Comparison of ENCODE assay signal across 7 mouse cellular contexts in genomic region chr9:121997010-121997409, GRCm38 (mm10). TPM values are rescaled to one million over a fixed set of nuclear protein-coding genes. Genes with fewer than 3 reads are reported as not detected.
DNase-seq lines count a peak whose midpoint lies in the region; ATAC-seq lines count a peak whose summit lies in the region.

Pomgnt2 (minus strand) TSS chr9:121997110.

- peak within 1 kb of the TSS; percentile 95 for H3K4me2 ChIP-seq in lung, embryonic 16.5 days (ENCODE audit: low read depth, low read length)
- peak within 1 kb of the TSS; percentile 79; the same call in 1 of the 2 replicates for H3K4me2 ChIP-seq in forebrain, embryonic 12.5 days
- H3K4me2 ChIP-seq in intestine, embryonic 15.5 days (replicated peaks): peak within 1 kb of the TSS; percentile 96
- H3K4me2 ChIP-seq in midbrain, embryonic 14.5 days (ENCODE audit: low read length): no peak within 1 kb of the TSS; the same call in 1 of the 2 replicates

- ATAC-seq in lung, embryonic 16.5 days (ENCODE audit: low read depth): no peak
- no peak for ATAC-seq in forebrain, embryonic 12.5 days (ENCODE audit: low FRiP score)
- no peak for ATAC-seq in intestine, embryonic 15.5 days
- no peak for ATAC-seq in midbrain, embryonic 14.5 days (ENCODE audit: low FRiP score, low TSS enrichment)
- no peak for ATAC-seq in monocyte, adult 5-6 weeks (replicated peaks; ENCODE audit: insufficient number of reproducible peaks, low FRiP score, low TSS enrichment, poor library complexity, severe bottlenecking)

- no peak within 1 kb of the TSS for H3K9ac ChIP-seq in lung, embryonic 16.5 days (ENCODE audit: low read length)
- no peak within 1 kb of the TSS for H3K9ac ChIP-seq in forebrain, embryonic 12.5 days
- no peak within 1 kb of the TSS for H3K9ac ChIP-seq in intestine, embryonic 15.5 days
- peak within 1 kb of the TSS; percentile 91; the same call in 1 of the 2 replicates for H3K9ac ChIP-seq in midbrain, embryonic 14.5 days (replicated peaks; ENCODE audit: low read length)

- peaks cover 5% of the 10 kb centered on the region for H3K4me1 ChIP-seq in lung, embryonic 16.5 days (replicated peaks; ENCODE audit: control insufficient read depth, insufficient read depth, low read length)
- peaks cover 10% of the 10 kb centered on the region for H3K4me1 ChIP-seq in forebrain, embryonic 12.5 days
- H3K4me1 ChIP-seq in intestine, embryonic 15.5 days (replicated peaks): peaks cover 6% of the 10 kb centered on the region; the same call in 1 of the 2 replicates
- peaks cover 13% of the 10 kb centered on the region; the same call in 1 of the 2 replicates for H3K4me1 ChIP-seq in midbrain, embryonic 14.5 days (ENCODE audit: control insufficient read depth, insufficient read depth, low read length)

- peak within 1 kb of the TSS; percentile 85 for H3K4me3 ChIP-seq in lung, embryonic 16.5 days (ENCODE audit: low read length)
- peak within 1 kb of the TSS; percentile 87 for H3K4me3 ChIP-seq in forebrain, embryonic 12.5 days (replicated peaks)
- H3K4me3 ChIP-seq in intestine, embryonic 15.5 days (replicated peaks): peak within 1 kb of the TSS; percentile 71
- peak within 1 kb of the TSS; percentile 94 for H3K4me3 ChIP-seq in midbrain, embryonic 14.5 days (replicated peaks; ENCODE audit: low read depth, low read length)

- H3K36me3 ChIP-seq in lung, embryonic 16.5 days (ENCODE audit: control insufficient read depth, insufficient read depth, low read length): no peaks in the 10 kb centered on the region
- H3K36me3 ChIP-seq in forebrain, embryonic 12.5 days (replicated peaks): peaks cover 7% of the 10 kb centered on the region; the same call in 1 of the 2 replicates
- no peaks in the 10 kb centered on the region for H3K36me3 ChIP-seq in intestine, embryonic 15.5 days
- H3K36me3 ChIP-seq in midbrain, embryonic 14.5 days (ENCODE audit: control insufficient read depth, insufficient read depth, low read length): no peaks in the 10 kb centered on the region; the same call in 1 of the 2 replicates

- no peak within 1 kb of the TSS for H3K27ac ChIP-seq in lung, embryonic 16.5 days (ENCODE audit: low read length)
- H3K27ac ChIP-seq in forebrain, embryonic 12.5 days: no peak within 1 kb of the TSS
- no peak within 1 kb of the TSS for H3K27ac ChIP-seq in intestine, embryonic 15.5 days
- H3K27ac ChIP-seq in midbrain, embryonic 14.5 days (replicated peaks; ENCODE audit: low read depth, low read length): no peak within 1 kb of the TSS

- H3K27me3 ChIP-seq in lung, embryonic 16.5 days (ENCODE audit: control insufficient read depth, insufficient read depth, low read depth, low read length): no peaks in the 10 kb centered on the region
- H3K27me3 ChIP-seq in forebrain, embryonic 12.5 days: peaks cover 6% of the 10 kb centered on the region; the same call in 1 of the 2 replicates
- no peaks in the 10 kb centered on the region for H3K27me3 ChIP-seq in intestine, embryonic 15.5 days (replicated peaks)
- H3K27me3 ChIP-seq in midbrain, embryonic 14.5 days (ENCODE audit: control insufficient read depth, insufficient read depth, low read length): no peaks in the 10 kb centered on the region

- no peak for DNase-seq in lung, postnatal 10 days
- no peak for DNase-seq in midbrain, embryonic 14.5 days
- DNase-seq in ovary, postnatal 10 days (ENCODE audit: low spot score): no peak

- H3K9me3 ChIP-seq in lung, embryonic 16.5 days (ENCODE audit: control insufficient read depth, low read length): no peaks in the 10 kb centered on the region
- H3K9me3 ChIP-seq in forebrain, embryonic 12.5 days: no peaks in the 10 kb centered on the region
- H3K9me3 ChIP-seq in intestine, embryonic 15.5 days: no peaks in the 10 kb centered on the region
- no peaks in the 10 kb centered on the region for H3K9me3 ChIP-seq in midbrain, embryonic 14.5 days (ENCODE audit: control insufficient read depth, low read length)

RNA-seq across cellular contexts. Expression of gene Pomgnt2, which starts in this region (rescaled TPM):
- 11.5 and 12.1 TPM in 2 replicates for polyA plus RNA-seq in lung, embryonic 16.5 days (2015; fragmentation: Nextera tagmentation; extraction: Ambion mirVana)
- 14.0 and 15.2 TPM in 2 replicates for polyA plus RNA-seq in forebrain, embryonic 12.5 days (2016; fragmentation: Nextera tagmentation; extraction: Ambion mirVana)
- 12.9 and 15.9 TPM in 2 replicates for polyA plus RNA-seq in intestine, embryonic 15.5 days (2015; fragmentation: Nextera tagmentation; extraction: Ambion mirVana)
- polyA plus RNA-seq in midbrain, embryonic 14.5 days (2014; fragmentation: Nextera tagmentation; extraction: Ambion mirVana): 22.4 and 23.0 TPM in 2 replicates
- not detected in 3 replicates for total RNA-seq in monocyte, adult 5-6 weeks (2017)
